Mouse (Mus musculus) liver (tissue): ENCODE data around the gene Galr2.
A peak's percentile ranks its signal among the peaks of the same experiment; 100 is the strongest.

Source experiments
- DNase-seq: peaks from one replicate; pipeline ENCODE4 v3.0.0-alpha.2; 2020; ENCODE audit warnings: mixed read lengths

Gene Galr2

DNA sequence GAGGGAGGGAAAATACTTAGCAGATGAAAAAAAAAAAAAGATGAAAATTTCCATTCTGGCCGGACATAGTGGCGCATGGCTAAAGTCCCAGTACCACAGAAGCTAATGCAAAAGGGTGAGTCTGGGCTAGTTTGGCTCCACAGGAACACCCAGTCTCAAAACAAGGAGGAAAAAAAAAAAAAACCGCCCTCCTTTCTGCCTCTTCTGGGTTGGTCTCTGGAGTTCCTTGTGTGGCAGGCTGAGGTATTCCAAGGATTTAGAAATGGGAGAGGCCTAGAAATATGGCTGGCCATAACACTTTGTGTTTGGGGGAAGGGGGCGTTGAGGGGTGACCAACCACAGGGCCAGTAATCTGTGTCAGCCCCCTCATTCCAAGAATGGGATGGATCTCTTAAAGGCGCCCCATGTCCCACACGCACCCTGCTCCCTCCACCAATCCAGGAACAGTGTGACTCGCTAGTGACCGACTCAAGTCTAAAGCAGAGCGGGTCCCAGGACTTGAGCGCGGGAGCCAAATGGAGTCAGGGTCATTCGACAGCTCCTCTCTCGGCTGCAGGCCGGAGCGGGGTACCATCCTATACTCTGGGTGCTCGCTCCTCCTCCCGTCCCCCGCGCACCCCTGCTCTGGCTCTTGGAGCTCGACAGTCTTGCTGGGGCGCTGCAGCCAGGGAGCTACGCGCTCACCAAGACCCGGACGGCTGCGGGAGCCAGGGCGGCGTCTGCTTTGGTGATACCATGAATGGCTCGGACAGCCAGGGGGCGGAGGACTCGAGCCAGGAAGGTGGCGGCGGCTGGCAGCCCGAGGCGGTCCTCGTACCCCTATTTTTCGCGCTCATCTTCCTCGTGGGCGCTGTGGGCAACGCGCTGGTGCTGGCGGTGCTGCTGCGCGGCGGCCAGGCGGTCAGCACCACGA lies at the start of gene Galr2:
Gene Galr2, plus strand, starts transcription at position 189 of the 913 bp plus-strand sequence.
- DNase-seq, result no peak

DNA sequence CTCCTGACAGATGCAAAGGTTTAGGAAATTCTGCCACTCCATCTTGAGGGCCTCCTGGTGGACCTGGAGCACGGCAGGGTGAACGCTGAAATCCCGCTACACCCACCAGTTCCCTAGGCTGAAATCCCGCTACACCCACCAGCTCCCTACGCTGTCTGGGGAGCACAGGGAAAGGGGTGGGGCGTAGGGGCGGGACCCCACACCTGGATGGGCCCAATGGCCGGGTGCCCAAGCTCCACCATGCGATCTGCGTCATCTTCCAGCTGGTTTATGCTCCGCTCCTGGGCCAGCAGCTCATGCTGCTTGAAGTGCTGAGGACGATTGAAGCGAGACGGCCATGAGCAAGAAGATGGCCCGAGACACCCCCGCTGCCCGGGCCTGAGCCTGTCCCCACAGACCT lies 48.3 kb upstream of the Galr2 start:
- DNase-seq, result no peak

GRCm38 (mm10) chr11:116234901-116235300 lies 45.8 kb upstream of the Galr2 start:
- no peak for DNase-seq

DNA sequence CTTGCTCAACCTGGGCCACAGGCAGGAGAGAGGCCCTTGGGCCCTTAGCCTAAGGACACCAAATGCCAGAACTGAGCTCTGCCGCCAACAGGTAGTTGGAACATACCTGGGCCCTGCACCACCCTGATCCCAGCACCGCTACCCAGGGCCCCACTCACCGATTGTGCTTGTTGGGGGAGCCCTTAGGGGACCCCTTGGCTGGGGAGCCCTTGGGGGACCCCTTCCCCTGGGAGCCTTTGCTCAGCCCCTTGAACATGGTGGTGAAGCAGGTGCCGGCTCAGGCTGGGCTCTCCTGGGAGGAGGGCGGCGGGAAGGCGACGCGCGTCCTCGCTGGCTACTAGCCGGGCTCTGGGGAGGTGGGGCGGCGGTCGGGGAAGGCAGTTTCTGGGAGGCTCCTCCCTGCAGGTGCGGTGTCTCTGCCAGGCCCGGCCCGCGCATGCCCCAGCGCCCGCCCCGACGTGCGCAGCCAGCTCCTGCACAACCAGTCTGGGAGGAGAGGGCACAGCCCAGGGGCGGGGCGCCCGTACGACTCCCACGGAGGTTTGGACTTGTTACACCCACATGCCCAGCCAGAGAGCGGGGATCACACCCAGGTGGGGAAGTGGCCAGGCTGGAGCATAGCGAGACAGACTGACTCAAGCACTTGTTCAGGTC lies 42.9 kb upstream of the Galr2 start, which contains the start of gene Evpl:
Gene Evpl, minus strand, starts transcription at position 336 of the 654 bp plus-strand sequence.
- peak; percentile 65 for DNase-seq

GRCm38 (mm10) chr11:116239797-116240196 lies 40.9 kb upstream of the Galr2 start:
- no peak for DNase-seq

DNA sequence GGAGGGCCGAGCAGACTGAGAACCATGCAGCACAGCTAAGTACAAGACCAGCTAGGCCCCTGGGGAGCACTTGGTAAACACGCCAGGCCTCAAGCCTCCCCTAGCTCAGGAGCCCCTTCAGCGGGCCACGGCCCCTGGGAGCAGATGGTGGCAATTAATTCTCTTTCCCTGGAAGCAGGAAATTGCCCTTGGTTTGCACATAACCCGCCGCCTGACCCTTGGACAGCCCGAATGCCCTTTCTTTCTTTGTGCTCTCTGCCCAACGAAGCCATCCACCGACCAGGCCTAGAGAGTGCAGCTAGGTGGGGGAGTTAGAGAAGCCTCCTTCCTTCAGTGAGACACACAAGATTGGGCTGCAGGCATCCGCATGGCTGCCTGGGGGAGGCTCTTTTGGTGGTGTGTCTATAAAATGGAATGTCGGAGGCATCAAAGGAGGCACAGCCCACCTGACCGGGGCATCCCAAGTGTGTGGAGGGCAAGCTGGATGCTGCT lies 38.9 kb upstream of the Galr2 start:
- no peak for DNase-seq

- no peak for DNase-seq
These were observed 36.2 kb upstream of the Galr2 start for GRCm38 (mm10) chr11:116244580-116244979.

DNA sequence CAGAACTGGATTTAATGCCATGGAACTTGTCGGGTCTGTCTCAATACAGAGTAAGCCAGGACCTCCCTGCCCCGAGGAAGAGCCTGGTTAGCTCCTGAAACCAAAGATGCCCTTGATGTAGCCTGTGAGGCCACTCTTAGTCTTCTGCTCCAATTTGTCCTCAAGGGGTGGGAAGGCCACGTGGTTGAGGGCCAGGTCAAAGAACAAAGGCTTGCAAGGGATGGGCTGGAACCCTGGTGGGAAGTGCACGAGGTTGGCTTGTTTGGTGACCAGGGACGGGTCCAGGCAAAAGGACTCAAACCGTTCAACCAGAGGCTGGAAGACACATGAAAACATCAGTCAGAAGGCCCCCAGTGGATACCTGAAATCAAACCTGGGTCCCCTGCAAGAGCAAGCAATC lies 35.1 kb upstream of the Galr2 start:
- no peak for DNase-seq

DNA sequence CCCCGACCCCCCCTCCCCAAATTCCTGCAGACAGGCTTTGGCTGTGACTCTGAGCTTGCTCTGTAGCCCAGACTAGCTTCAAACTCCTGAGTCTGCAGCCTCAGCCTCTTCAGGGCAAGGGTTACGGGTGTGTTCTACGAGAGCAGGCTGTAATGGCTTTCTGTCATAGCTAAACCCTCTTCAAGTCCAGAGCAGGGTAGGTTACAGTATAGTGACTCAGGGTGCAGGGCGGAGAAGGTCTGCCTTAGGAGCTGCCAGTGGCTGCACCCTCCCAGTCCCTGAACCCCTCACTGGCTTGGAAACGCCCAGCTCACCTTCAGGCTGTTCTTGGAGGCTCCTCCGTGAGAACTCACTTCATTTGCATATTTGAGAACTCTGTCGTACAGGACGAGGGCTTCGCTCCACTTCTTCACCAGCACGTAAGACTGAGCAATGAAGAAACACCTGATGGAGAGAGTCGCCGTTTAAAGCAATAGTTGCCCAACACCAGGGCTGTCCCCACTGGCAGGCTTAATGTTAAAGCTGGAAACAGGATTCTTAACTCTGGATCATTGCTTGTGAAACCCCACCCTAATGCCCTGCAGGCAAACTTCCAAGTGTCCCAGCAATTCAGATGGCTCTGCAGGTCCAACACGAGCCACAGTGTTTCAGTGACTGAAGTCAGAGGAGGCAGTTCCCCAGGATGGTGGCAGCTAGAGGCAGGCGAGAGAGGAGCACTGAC lies 33.1 kb upstream of the Galr2 start:
- no peak for DNase-seq

DNA sequence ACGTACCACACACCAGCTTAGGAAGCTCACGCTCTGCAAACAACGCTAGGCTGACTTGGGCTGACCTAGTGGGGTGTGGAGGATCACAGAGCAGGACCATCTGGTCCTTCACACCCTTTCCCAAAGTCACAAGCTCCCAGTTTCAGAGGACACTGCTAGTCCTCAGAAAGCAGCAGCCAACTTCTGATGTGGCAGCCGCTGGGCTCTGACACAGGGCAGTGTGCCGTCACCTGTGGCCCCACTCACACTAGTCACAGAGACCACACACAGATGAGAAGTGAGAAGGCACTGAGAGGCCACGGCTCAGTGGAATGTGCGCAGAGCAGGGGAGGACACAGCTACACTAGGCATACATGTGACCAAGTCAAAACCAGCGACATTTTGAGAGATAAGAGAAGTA lies 29.8 kb upstream of the Galr2 start:
- DNase-seq, result no peak

- no peak for DNase-seq
These were observed 27.6 kb upstream of the Galr2 start for GRCm38 (mm10) chr11:116253076-116253600.

- no peak for DNase-seq
These were observed 26.1 kb upstream of the Galr2 start for GRCm38 (mm10) chr11:116254627-116255026.

DNA sequence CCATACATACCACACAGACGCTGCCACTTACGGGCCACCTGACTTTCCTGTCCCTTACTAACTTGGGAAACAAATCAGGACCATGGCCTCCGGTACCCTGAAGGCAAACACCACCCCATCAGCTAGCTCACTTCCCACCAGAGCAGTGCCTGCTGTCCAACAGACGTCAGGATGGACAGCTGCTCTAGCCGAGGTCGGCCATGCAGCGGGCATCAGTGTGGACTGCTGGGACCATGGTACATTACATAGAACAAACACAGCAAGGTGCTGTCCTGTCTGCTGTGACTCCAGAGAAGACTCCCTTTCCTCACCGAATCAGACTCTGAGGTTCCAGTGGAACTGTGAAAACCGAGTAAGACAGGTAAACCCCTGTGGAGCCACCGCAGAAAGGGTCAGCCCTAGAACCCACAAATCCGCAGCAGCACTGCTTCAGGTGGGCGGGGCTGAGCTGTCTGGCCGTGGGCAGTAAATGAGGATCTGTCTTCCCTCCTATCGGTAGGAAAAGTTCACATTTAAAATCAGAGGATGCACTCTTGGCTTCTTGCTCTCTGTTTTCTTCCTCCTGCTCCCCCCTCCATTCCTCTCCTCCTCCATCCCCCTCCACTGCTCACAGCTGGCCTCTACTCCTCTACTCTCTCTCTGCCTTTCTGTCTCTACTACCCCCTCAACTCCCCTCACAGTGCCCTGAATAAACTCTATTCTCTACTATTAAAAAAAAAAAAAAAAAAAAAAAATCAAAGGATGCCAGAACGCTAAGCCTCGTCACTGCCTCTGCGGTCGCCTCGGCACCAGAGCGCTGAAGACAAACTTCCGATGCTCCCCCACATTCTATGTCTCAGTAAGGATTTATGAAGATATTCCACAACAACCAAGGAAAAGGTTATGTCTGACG lies 25.4 kb upstream of the Galr2 start:
- no peak for DNase-seq

DNA sequence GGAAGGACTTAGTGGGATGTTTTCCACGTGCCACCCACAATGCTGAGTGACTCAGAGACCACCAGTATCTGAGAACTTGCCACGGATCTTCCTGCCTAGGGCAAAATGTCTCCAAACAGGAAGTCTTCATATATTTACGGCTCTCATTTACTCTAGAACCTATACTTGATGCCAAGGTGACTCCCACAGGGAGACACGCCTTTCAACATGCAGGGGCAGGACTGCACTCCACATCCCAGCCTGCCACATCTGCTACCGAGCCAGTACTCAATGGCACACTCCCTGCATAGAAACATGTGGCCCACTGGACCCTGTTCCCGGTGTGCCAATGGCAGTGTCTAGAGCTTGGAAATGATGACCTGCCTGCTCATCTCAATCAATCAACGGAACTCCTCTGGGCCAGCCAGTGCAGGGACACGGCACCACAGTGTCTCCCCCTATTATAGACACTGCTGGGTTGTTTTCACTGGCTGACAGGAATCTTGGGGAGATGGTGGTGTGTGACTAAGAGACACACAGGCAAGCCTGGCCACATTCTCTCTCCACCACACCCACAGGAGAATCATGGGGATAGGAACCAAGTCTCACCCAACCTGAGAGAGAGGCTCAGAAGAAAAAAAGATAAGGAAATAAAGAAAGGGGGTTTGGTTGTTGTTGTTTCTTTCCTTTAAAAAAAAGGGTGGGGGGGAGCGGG lies 24.6 kb upstream of the Galr2 start:
- no peak for DNase-seq

GRCm38 (mm10) chr11:116259461-116259860 lies 21.3 kb upstream of the Galr2 start:
- DNase-seq, result no peak

GRCm38 (mm10) chr11:116260259-116260658 lies 20.5 kb upstream of the Galr2 start:
- DNase-seq, result no peak

DNA sequence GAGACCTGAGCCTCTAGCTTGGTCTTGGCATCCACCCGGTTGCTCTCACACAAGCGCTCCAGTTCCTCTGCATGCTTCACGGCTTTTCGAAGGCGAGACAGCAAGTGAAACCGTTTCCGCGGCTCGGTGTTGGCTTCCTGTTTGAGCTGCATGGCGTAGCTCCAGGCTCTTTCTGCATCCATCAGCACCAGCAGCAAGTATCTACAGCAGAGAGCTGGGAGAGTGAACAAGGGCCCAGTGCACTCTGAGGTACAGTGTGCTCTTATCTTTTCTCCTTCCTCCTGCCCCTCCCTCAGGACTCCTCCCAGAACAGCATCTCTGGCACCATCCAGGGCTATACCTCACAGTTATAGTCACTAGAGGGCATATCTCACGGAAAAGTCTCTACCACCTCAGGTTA lies 15.4 kb upstream of the Galr2 start:
- DNase-seq, result peak; percentile 44

DNA sequence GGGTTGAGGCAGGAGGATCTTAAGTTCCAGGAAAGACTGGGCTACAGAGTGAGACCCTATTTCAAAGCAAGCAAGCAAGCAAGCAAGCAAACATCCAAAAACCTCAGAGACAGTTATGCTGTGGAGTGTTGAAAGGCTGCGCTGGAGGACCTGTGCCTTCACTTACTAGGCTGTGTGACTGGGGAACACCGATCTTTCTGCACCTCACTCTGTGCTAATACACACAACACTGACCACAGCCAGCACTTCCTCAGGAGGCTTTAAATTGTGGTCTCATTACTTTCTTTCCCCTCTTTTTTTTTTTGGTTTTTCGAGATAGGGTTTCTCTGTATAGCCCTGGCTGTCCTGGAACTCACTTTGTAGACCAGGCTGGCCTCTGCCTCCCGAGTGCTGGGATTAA lies 14.9 kb upstream of the Galr2 start:
- DNase-seq, result no peak

DNA sequence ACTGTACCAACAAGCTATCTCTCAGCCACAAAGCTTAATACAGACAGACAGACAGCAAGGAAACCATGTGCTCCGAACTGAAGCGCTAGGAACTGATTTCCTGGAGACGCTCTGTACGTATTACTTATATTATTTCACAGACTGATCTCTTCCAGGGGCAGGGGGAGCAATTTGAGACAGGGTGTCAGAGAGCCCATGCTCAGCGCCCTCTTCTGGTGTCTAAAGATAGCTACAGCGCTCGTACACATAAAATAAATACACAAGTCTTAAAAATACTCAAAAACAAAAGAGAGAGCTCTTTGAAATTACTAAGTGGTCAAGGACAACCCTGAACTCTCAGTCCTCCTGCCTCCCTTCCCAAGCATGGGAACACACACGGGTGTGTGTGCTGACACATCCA lies 13.1 kb upstream of the Galr2 start:
- DNase-seq, result no peak

DNA sequence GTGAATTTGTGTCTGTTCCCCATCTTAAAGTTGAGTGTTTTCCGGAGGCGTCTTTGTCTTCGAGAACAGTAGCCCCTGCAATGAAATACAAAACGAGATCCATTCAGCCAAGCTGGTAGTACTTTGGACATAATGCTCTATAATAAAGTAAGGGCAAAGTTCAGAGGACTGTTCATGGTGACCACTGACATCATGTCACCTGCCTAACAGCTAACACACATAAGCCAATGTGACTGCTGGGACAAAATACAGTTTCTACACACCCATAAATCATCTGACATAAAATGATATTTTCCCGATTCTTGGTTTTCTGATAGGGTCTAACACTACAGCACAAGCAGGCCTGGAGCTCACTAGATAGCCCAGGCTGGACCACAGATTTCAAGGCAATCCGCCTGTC lies 12.4 kb upstream of the Galr2 start:
- no peak for DNase-seq

DNA sequence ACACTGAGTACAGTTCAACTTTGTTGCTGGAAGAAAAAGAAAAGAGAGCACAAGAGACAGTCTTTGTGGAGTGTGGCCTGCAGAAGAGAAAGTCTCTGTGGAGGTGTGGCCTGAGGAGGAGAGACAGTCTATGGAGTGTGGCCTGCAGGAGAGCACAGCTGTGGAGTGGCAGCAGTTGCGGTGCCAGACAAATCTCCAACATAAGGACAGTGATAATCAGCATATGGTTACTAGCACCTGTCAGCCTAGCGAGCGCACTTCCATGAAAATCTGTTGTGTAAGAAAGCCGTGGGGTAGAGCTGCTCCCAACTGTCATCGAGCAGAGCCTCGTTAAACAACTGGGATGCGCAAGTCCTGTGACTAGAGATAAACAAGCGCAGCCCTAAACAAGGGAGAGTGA lies 11.2 kb upstream of the Galr2 start:
- DNase-seq, result no peak
